Mouse (Mus musculus) thymus, postnatal 4 days (tissue): ENCODE measurements at regions not wholly inside any gene's neighbourhood (a gene's known extent, or its start where the extent isn't known, plus 50 kb on each side); places are given as distances from the start of the nearest gene placed in this dataset.

ENCODE experiments used
- DNase-seq: peaks from one replicate; pipeline ENCODE4 v3.0.0; 2021

- no peak for DNase-seq
Measured at GRCm38 (mm10) chr1:138011581-138011980, 163.9 kb downstream of the Ptprc start.

GRCm38 (mm10) chr1:138010910-138011477 is 164.5 kb downstream of the Ptprc start:
- DNase-seq: no peak

- DNase-seq: no peak
Measured at GRCm38 (mm10) chr1:138006811-138007210, 168.7 kb downstream of the Ptprc start.

GRCm38 (mm10) chr1:138004319-138004718 is 171.2 kb downstream of the Ptprc start:
- no peak for DNase-seq

- DNase-seq: no peak
Measured at GRCm38 (mm10) chr1:137999268-137999900, 176.1 kb downstream of the Ptprc start.

- DNase-seq: no peak
Measured at GRCm38 (mm10) chr1:137996041-137996440, 179.5 kb downstream of the Ptprc start.

- no peak for DNase-seq
Measured at GRCm38 (mm10) chr1:137991936-137992335, 183.6 kb downstream of the Ptprc start.

GRCm38 (mm10) chr1:137991412-137991811 is 184.1 kb downstream of the Ptprc start:
- DNase-seq: no peak

- no peak for DNase-seq
Measured at GRCm38 (mm10) chr1:137973406-137973805, 202.1 kb downstream of the Ptprc start.

- DNase-seq: no peak
Measured at GRCm38 (mm10) chr1:137972620-137973350, 202.7 kb downstream of the Ptprc start.

- no peak for DNase-seq
Measured at GRCm38 (mm10) chr1:137966151-137966836, 209.2 kb downstream of the Ptprc start.

- DNase-seq: no peak
Measured at GRCm38 (mm10) chr1:137963656-137964055, 211.9 kb downstream of the Ptprc start.

- DNase-seq: no peak
Measured at GRCm38 (mm10) chr1:137958040-137958439, 217.5 kb downstream of the Ptprc start.

- DNase-seq: no peak
Measured at GRCm38 (mm10) chr1:137955993-137956392, 219.5 kb downstream of the Ptprc start.

GRCm38 (mm10) chr1:137955139-137955538 is 220.4 kb downstream of the Ptprc start:
- DNase-seq: no peak

- no peak for DNase-seq
Measured at GRCm38 (mm10) chr1:137953369-137953768, 222.1 kb downstream of the Ptprc start.

GRCm38 (mm10) chr1:137952777-137953176 is 222.7 kb downstream of the Ptprc start:
- no peak for DNase-seq

GRCm38 (mm10) chr1:137947900-137948299 is 227.6 kb downstream of the Ptprc start:
- DNase-seq: no peak

GRCm38 (mm10) chr1:137941776-137942522 is 233.6 kb downstream of the Ptprc start:
- DNase-seq: no peak

- DNase-seq: no peak
Measured at GRCm38 (mm10) chr1:137935746-137936145, 239.8 kb downstream of the Ptprc start.

- no peak for DNase-seq
Measured at GRCm38 (mm10) chr1:137929764-137930163, 245.7 kb downstream of the Ptprc start.

GRCm38 (mm10) chr1:137928522-137928921 is 247.0 kb downstream of the Ptprc start:
- peak; percentile 37 for DNase-seq

GRCm38 (mm10) chr1:137927953-137928352 is 247.6 kb downstream of the Ptprc start:
- no peak for DNase-seq
